Mouse (Mus musculus): ENCODE data around the gene Cst6. TPM values are rescaled to one million over a fixed set of nuclear protein-coding genes. Genes with fewer than 3 reads are reported as not detected.

Cst6 gene
- total and polyA plus RNA-seq, 3 experiments: 0.05 TPM; not detected in 2

- DNase-seq (ENCODE audit: low spot score) (no peak), ATAC-seq (ENCODE audit: extremely low read depth, insufficient number of reproducible peaks, low FRiP score, poor library complexity, severe bottlenecking) (no peak)
- no peak for TF ChIP-seq TAL1 (conservative IDR thresholded peaks at IDR 0.05; ENCODE audit: low read depth, low read length)
- TF ChIP-seq CTCF (IDR thresholded peaks at IDR 0.05; ENCODE audit: low read depth, low read length): no peak
- TF ChIP-seq GATA2 (IDR thresholded peaks at IDR 0.05; ENCODE audit: borderline replicate concordance, low read depth, low read length): no peak
- no peaks in the 10 kb centered on the region for H3K9me3 ChIP-seq (replicated peaks)
- H3K27me3 ChIP-seq (ENCODE audit: insufficient read depth, low read length): peaks cover 15% of the 10 kb centered on the region
- H3K36me3 ChIP-seq (replicated peaks): no peaks in the 10 kb centered on the region
- H3K4me3 ChIP-seq (ENCODE audit: low read depth, low read length): no peak overlapping the region
- H3K4me1 ChIP-seq (ENCODE audit: insufficient read depth, low read depth, low read length): no peaks in the 10 kb centered on the region
These were observed 21.4 kb downstream of the Cst6 start for GRCm38 (mm10) chr19:5327970-5328369.

GRCm38 (mm10) chr19:5323801-5324200 is 25.6 kb downstream of the Cst6 start:
- H3K36me3 ChIP-seq (replicated peaks): no peaks in the 10 kb centered on the region
- TF ChIP-seq GATA1 (IDR thresholded peaks at IDR 0.05; ENCODE audit: borderline replicate concordance, low read length) (no peak), CTCF (IDR thresholded peaks at IDR 0.05; ENCODE audit: low read depth, low read length) (no peak), TAL1 (conservative IDR thresholded peaks at IDR 0.05; ENCODE audit: low read depth, low read length) (no peak), POLR2AphosphoS5 (IDR thresholded peaks at IDR 0.05; ENCODE audit: insufficient replicate concordance, low read depth, low read length) (no peak), GATA2 (IDR thresholded peaks at IDR 0.05; ENCODE audit: borderline replicate concordance, low read depth, low read length) (no peak)
- H3K4me1 ChIP-seq (ENCODE audit: insufficient read depth, low read depth, low read length): no peaks in the 10 kb centered on the region
- no peak for DNase-seq (ENCODE audit: low spot score)
- H3K27me3 ChIP-seq (ENCODE audit: insufficient read depth, low read length): peaks cover 11% of the 10 kb centered on the region; the same call in 1 of the 2 replicates
- no peak overlapping the region for H3K4me3 ChIP-seq (ENCODE audit: low read depth, low read length)
- H3K9me3 ChIP-seq (replicated peaks): peaks cover 9% of the 10 kb centered on the region
- ATAC-seq (ENCODE audit: extremely low read depth, insufficient number of reproducible peaks, low FRiP score, poor library complexity, severe bottlenecking): no peak

GRCm38 (mm10) chr19:5313189-5313588 is 36.2 kb downstream of the Cst6 start:
- no peaks in the 10 kb centered on the region for H3K36me3 ChIP-seq (replicated peaks)
- no peaks in the 10 kb centered on the region for H3K4me1 ChIP-seq (ENCODE audit: insufficient read depth, low read depth, low read length)
- TF ChIP-seq GATA2 (IDR thresholded peaks at IDR 0.05; ENCODE audit: borderline replicate concordance, low read depth, low read length) (no peak), GATA1 (IDR thresholded peaks at IDR 0.05; ENCODE audit: borderline replicate concordance, low read length) (no peak), TAL1 (conservative IDR thresholded peaks at IDR 0.05; ENCODE audit: low read depth, low read length) (no peak), POLR2AphosphoS5 (IDR thresholded peaks at IDR 0.05; ENCODE audit: insufficient replicate concordance, low read depth, low read length) (no peak), CTCF (IDR thresholded peaks at IDR 0.05; ENCODE audit: low read depth, low read length) (no peak)
- DNase-seq (ENCODE audit: low spot score) (no peak), ATAC-seq (ENCODE audit: extremely low read depth, insufficient number of reproducible peaks, low FRiP score, poor library complexity, severe bottlenecking) (no peak)
- no peak overlapping the region for H3K4me3 ChIP-seq (ENCODE audit: low read depth, low read length)
- peaks cover 6% of the 10 kb centered on the region; the same call in 1 of the 2 replicates for H3K27me3 ChIP-seq (ENCODE audit: insufficient read depth, low read length)
- H3K9me3 ChIP-seq (replicated peaks): peaks cover 16% of the 10 kb centered on the region

DNA sequence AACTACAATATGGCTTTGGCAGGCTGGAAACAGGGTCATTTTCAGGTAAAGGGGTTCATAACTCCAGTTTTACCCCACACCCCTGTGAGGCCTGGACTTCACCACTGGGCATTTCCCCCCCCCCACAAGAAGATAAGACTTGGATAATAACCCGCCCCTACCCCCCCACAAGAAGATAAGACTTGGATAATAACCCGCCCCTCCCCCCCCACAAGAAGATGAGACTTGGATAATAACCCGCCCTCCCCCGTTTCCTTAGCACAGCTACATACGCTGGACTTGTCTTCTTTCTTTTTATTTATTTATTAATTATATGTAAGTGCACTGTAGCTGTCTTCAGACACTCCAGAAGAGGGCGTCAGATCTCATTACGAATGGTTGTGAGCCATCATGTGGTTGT is 40.3 kb downstream of the Cst6 start:
- TF ChIP-seq CTCF (IDR thresholded peaks at IDR 0.05; ENCODE audit: low read depth, low read length): no peak
- Histone ChIP-seq H3K4me3 (ENCODE audit: low read depth, low read length) (no peak overlapping the region), H3K27me3 (ENCODE audit: insufficient read depth, low read length) (peaks cover 22% of the 10 kb centered on the region), H3K36me3 (replicated peaks) (no peaks in the 10 kb centered on the region), H3K4me1 (ENCODE audit: insufficient read depth, low read depth, low read length) (no peaks in the 10 kb centered on the region), H3K9me3 (replicated peaks) (peaks cover 15% of the 10 kb centered on the region)
- ATAC-seq (ENCODE audit: extremely low read depth, insufficient number of reproducible peaks, low FRiP score, poor library complexity, severe bottlenecking): no peak
- peak; percentile 28 for DNase-seq (ENCODE audit: low spot score)

DNA sequence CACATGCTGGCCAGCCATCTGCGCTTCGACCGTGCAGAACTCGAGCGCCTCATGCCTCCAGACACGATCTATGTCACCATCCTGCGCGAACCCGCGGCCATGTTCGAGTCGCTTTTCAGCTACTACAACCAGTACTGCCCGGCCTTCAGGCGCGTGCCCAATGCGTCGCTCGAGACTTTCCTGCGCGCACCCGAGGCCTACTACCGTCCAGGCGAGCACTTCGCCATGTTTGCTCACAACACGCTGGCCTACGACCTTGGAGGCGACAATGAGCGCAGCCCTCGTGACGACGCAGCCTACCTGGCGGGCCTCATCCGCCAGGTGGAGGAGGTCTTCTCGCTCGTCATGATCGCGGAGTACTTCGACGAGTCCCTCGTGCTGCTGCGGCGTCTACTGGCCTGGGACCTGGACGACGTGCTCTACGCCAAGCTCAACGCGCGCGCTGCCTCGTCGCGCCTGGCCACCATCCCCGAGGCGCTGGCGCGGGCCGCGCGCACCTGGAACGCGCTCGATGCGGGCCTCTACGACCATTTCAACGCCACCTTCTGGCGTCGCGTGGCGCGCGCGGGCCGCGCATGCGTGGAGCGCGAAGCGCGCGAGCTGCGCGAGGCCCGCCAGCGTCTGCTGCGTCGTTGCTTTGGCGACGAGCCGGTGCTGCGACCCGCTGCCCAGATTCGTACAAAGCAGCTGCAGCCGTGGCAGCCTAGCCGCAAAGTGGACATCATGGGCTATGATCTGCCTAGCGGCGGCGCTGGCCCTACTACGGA is 42.2 kb downstream of the Cst6 start:
- Histone ChIP-seq H3K4me3 (ENCODE audit: low read depth, low read length) (peak overlapping the region; percentile 5; the same call in 1 of the 2 replicates), H3K27me3 (ENCODE audit: insufficient read depth, low read length) (peaks cover 31% of the 10 kb centered on the region), H3K36me3 (replicated peaks) (no peaks in the 10 kb centered on the region), H3K9me3 (replicated peaks) (peaks cover 15% of the 10 kb centered on the region), H3K4me1 (ENCODE audit: insufficient read depth, low read depth, low read length) (peaks cover 4% of the 10 kb centered on the region; the same call in 1 of the 2 replicates)
- ATAC-seq (ENCODE audit: extremely low read depth, insufficient number of reproducible peaks, low FRiP score, poor library complexity, severe bottlenecking): no peak
- TF ChIP-seq POLR2AphosphoS5 (IDR thresholded peaks at IDR 0.05; ENCODE audit: insufficient replicate concordance, low read depth, low read length): no peak
- no peak for TF ChIP-seq GATA1 (IDR thresholded peaks at IDR 0.05; ENCODE audit: borderline replicate concordance, low read length)
- no peak for TF ChIP-seq TAL1 (conservative IDR thresholded peaks at IDR 0.05; ENCODE audit: low read depth, low read length)
- no peak for TF ChIP-seq GATA2 (IDR thresholded peaks at IDR 0.05; ENCODE audit: borderline replicate concordance, low read depth, low read length)
- no peak for TF ChIP-seq CTCF (IDR thresholded peaks at IDR 0.05; ENCODE audit: low read depth, low read length)
- no peak for DNase-seq (ENCODE audit: low spot score)

- no peak for TF ChIP-seq CTCF (IDR thresholded peaks at IDR 0.05; ENCODE audit: low read depth, low read length)
- DNase-seq (ENCODE audit: low spot score) (no peak), ATAC-seq (ENCODE audit: extremely low read depth, insufficient number of reproducible peaks, low FRiP score, poor library complexity, severe bottlenecking) (no peak)
- Histone ChIP-seq H3K9me3 (replicated peaks) (peaks cover 15% of the 10 kb centered on the region), H3K36me3 (replicated peaks) (no peaks in the 10 kb centered on the region), H3K4me3 (ENCODE audit: low read depth, low read length) (no peak overlapping the region), H3K27me3 (ENCODE audit: insufficient read depth, low read length) (peaks cover 31% of the 10 kb centered on the region), H3K4me1 (ENCODE audit: insufficient read depth, low read depth, low read length) (peaks cover 4% of the 10 kb centered on the region; the same call in 1 of the 2 replicates)
These were observed 43.1 kb downstream of the Cst6 start for GRCm38 (mm10) chr19:5306279-5306678.

GRCm38 (mm10) chr19:5302455-5302854 is 46.9 kb downstream of the Cst6 start:
- Histone ChIP-seq H3K9me3 (replicated peaks) (peaks cover 10% of the 10 kb centered on the region), H3K27me3 (ENCODE audit: insufficient read depth, low read length) (peaks cover 36% of the 10 kb centered on the region), H3K4me3 (ENCODE audit: low read depth, low read length) (no peak overlapping the region), H3K36me3 (replicated peaks) (no peaks in the 10 kb centered on the region), H3K4me1 (ENCODE audit: insufficient read depth, low read depth, low read length) (peaks cover 24% of the 10 kb centered on the region)
- ATAC-seq (ENCODE audit: extremely low read depth, insufficient number of reproducible peaks, low FRiP score, poor library complexity, severe bottlenecking) (no peak), DNase-seq (ENCODE audit: low spot score) (peak; percentile 50)
- peak; percentile 54; the same call in 1 of the 2 replicates for TF ChIP-seq CTCF (IDR thresholded peaks at IDR 0.05; ENCODE audit: low read depth, low read length)
- TF ChIP-seq GATA1 (IDR thresholded peaks at IDR 0.05; ENCODE audit: borderline replicate concordance, low read length): no peak
- no peak for TF ChIP-seq POLR2AphosphoS5 (IDR thresholded peaks at IDR 0.05; ENCODE audit: insufficient replicate concordance, low read depth, low read length)

All from G1E (cell line).